Mouse (Mus musculus): ENCODE results near the gene Cnga4. TPM values are rescaled to one million over a fixed set of nuclear protein-coding genes. Genes with fewer than 3 reads are reported as not detected.
A peak's percentile ranks its signal among the peaks of the same experiment; 100 is the strongest.
"Not testable (repeated sequence)": the region's sequence is repeated elsewhere in the genome, so short reads cannot be mapped to it uniquely, and the experiment has no call there.

Gene Cnga4
- polyA plus RNA-seq, 1 experiment from 2014 or later = not detected

DNA sequence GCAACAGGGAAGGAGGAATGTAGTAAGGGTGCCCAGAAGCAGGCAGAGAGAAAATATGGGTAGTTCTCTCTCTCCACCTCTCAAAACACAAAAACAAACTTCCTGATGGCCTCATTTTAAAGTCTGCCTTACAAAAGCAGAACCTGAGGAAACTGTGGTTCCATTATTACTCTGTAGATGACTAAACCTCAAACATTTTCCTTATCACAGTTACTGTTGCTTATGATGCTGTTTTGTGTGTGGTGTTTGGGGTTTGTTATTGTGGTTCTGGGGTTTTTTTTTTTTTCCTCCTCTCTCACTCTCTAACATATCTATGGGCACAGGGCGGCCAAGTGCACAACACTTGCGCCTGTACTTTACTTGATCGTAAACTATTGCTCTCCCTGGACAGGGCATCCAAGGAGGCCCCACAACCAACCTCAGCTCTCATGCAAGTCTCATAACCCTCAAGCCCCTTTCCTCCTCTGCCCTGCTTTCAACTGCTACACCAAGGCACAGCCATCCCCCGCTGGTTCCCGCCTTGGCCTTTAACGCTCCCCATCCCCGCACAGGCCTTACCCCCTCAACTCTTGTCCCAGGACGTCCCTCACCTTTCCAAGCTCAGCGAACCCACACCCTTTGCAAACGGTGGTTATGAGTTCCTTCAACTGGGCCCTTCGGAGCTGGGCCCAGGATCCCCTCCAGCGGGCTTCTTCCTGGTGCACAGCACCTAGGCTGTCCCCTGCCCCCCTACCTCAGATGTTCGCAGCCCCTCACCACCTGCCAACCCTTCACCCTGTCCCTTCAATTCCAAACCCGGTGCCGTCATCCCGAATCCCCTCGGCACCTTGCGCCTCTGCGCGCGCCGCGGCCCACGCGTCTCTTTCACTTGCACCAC, 5.1 kb upstream of the Cnga4 start:
- Histone ChIP-seq H3K9ac (ENCODE audit: low read depth, low read length) (peak overlapping the region; percentile 81), H3K9me3 (ENCODE audit: control insufficient read depth, low read length) (no peaks in the 10 kb centered on the region), H3K36me3 (ENCODE audit: control insufficient read depth, insufficient read depth, low read length) (no peaks in the 10 kb centered on the region), H3K4me3 (ENCODE audit: low read depth, low read length) (peak overlapping the region; percentile 84), H3K4me2 (peak overlapping the region; percentile 90), H3K27me3 (replicated peaks; ENCODE audit: control insufficient read depth, insufficient read depth, low read length) (no peaks in the 10 kb centered on the region), H3K27ac (ENCODE audit: low read depth, low read length) (peak overlapping the region; percentile 40), H3K4me1 (replicated peaks; ENCODE audit: control insufficient read depth, insufficient read depth, low read length) (peaks cover 7% of the 10 kb centered on the region; the same call in 1 of the 2 replicates)
- DNase-seq (ENCODE audit: low spot score) (no peak), ATAC-seq (replicated peaks; ENCODE audit: low FRiP score) (peak; percentile 16)
- 2% methylated on average over 25 of the region's 25 CpGs for WGBS

DNA sequence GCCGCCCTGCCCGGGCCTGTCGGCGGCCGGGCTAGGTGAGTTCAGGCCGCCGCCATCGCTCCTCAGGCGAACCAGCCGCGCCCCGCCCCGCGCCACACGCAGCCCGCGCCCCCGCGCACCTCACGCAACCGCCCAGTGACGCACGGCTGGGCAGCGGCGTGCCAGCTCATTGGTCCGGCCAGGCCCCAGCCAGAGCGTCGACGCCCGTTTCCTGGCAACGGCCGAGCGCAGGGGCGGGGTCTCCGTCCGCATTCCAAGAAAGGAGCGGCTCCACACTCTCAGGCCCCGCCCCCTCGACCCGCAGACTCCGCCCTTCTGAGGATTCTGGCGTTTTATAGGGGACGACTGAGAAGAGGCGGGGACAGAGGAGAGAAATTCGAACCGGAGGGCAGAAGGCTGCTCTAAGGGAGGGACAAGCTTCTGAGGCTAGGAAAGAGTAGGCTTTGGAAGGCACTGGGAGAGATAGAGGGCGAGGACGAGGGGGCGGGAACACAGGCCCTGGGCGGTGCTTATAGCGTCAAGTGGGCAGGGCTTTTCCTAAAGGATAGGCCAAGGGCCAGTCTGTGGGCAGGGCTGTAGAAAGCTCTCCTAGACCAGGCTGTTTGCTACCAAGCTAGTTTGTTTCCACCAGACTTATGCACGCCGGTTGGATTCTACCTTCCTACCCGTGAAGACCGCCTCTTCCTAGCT, 4.3 kb upstream of the Cnga4 start, which contains the start of gene Fam160a2:
Gene Fam160a2, minus strand, starts transcription at position 120 of the 690 bp plus-strand sequence.
- WGBS = under 1% methylated on average over 53 of the region's 55 CpGs

DNA sequence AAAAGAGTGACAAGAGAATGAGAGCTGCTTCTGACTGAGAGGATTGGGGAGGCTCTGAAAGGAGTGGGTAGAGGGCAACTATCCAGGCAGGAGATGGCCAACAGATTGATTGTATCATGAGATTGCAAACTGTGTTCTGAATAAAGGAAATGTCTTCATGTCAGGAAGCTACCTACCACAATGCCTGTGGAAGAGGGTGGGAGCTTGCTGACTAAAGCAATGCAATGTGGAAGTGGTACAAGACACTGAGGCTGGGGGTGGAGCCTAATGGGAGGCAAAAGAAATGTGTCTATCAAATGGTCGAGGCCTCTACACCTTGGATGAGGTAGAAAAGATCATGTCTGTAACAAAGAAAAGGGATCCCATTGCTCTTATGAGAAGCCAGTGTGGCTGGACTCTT, 2.0 kb downstream of the Cnga4 start:
- H3K9ac ChIP-seq (ENCODE audit: low read depth, low read length) = no peak overlapping the region
- H3K4me3 ChIP-seq (ENCODE audit: low read depth, low read length) = no peak overlapping the region
- DNase-seq (ENCODE audit: low spot score) = no peak
- H3K36me3 ChIP-seq (ENCODE audit: control insufficient read depth, insufficient read depth, low read length) = no peaks in the 10 kb centered on the region
- no peak overlapping the region for H3K27ac ChIP-seq (ENCODE audit: low read depth, low read length)
- WGBS = 70% methylated on average over 1 of the region's 1 CpGs
- H3K4me1 ChIP-seq (replicated peaks; ENCODE audit: control insufficient read depth, insufficient read depth, low read length) = no peaks in the 10 kb centered on the region
- H3K4me2 ChIP-seq = no peak overlapping the region
- no peak for ATAC-seq (replicated peaks; ENCODE audit: low FRiP score)
- H3K9me3 ChIP-seq (ENCODE audit: control insufficient read depth, low read length) = no peaks in the 10 kb centered on the region
- no peaks in the 10 kb centered on the region for H3K27me3 ChIP-seq (replicated peaks; ENCODE audit: control insufficient read depth, insufficient read depth, low read length)

More for the DNA sequence above, 4.3 kb upstream of the Cnga4 start, which contains the start of gene Fam160a2:
- peak within 1 kb of the TSS; percentile 81 for H3K9ac ChIP-seq (ENCODE audit: low read depth, low read length)
- H3K9me3 ChIP-seq (ENCODE audit: control insufficient read depth, low read length) = no peaks in the 10 kb centered on the region
- H3K4me3 ChIP-seq (ENCODE audit: low read depth, low read length) = peak within 1 kb of the TSS; percentile 84
- ATAC-seq (replicated peaks; ENCODE audit: low FRiP score) = peak; percentile 97
- peaks cover 7% of the 10 kb centered on the region; the same call in 1 of the 2 replicates for H3K4me1 ChIP-seq (replicated peaks; ENCODE audit: control insufficient read depth, insufficient read depth, low read length)
- peak; percentile 100 for DNase-seq (ENCODE audit: low spot score)
- H3K27me3 ChIP-seq (replicated peaks; ENCODE audit: control insufficient read depth, insufficient read depth, low read length) = no peaks in the 10 kb centered on the region
- peak within 1 kb of the TSS; percentile 75 for H3K27ac ChIP-seq (ENCODE audit: low read depth, low read length)
- H3K4me2 ChIP-seq = peak within 1 kb of the TSS; percentile 90
- H3K36me3 ChIP-seq (ENCODE audit: control insufficient read depth, insufficient read depth, low read length) = no peaks in the 10 kb centered on the region

DNA sequence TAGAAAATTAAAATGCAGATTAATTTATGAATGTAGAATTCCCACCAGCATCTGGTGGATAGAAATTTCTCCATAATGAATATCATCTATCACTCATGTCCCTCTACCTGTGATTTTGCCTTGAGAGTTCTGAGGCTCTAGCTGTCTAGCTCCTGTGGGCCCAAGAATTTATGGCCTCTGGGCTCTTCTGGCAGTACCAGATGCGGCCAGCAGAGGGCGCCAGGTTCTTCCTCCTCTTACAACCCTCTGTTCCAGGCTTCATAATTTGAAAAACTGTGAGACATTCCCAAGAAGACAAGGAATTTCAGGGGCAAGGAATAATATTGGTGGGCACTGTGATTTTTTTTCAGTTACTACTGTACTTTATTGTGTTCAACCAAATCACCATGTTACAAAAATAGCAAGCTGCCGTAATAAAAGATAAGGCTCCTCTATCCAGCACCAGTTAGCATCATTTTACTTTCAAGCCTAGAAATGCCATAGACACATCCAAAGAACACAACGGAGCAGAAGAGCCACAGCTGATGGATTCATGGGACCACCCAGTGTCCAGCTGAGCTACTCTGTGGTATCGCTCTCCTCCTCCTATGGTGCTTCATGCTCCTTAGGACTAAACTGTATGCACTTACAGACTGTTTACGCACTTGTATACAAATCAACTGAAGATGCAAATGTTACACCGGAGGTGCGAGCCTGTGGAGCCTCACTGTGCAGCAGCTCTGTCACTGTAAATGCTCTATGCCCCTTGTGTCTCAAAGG, 7.7 kb downstream of the Cnga4 start:
- not testable (repeated sequence) for H3K27ac ChIP-seq (ENCODE audit: low read depth, low read length); H3K4me2 ChIP-seq; H3K9ac ChIP-seq (ENCODE audit: low read depth, low read length); H3K27me3 ChIP-seq (replicated peaks; ENCODE audit: control insufficient read depth, insufficient read depth, low read length); H3K9me3 ChIP-seq (ENCODE audit: control insufficient read depth, low read length); ATAC-seq (replicated peaks; ENCODE audit: low FRiP score); H3K4me1 ChIP-seq (replicated peaks; ENCODE audit: control insufficient read depth, insufficient read depth, low read length); H3K4me3 ChIP-seq (ENCODE audit: low read depth, low read length); H3K36me3 ChIP-seq (ENCODE audit: control insufficient read depth, insufficient read depth, low read length)
- WGBS = 59% methylated on average over 8 of the region's 8 CpGs
- peak; percentile 51 for DNase-seq (ENCODE audit: low spot score)

DNA sequence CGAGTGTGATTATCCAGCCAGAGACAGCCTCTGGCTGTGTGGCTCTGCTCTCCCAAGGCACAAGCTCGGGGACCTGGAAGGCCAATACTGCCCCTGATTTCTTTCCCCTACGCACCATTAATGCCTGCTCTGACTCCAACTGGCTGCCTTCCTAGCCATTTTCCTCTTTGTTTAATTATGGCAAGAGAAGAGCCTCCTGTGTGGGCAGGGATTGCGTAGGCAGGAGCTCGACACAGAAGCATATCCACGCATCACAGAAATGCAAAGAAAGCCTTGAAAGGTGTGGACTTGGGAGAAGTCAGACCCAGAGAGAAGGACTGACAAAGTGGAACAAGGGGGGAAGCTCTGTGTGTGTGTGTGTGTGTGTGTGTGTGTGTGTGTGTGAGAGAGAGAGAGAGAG, 10.0 kb downstream of the Cnga4 start:
- 55% methylated on average over 6 of the region's 6 CpGs for WGBS

DNA sequence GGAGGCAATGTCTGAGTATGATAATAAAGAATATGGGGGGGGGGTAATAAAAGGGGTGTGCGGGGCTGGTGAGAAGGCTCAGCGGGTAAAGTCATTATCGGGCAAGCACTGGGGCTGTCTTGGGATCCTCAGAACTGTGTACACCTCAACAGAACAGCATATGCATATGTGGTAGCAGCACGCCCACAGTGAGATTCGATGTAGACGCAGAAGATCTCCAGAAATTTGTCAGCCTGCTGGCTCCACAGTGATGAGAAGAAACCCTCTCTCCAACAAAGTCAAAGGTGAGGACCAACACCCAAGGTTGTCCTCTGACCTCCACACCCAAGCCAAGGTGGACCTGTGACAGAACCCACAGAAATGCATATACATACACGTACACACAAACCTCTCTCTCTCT, 12.2 kb downstream of the Cnga4 start:
- 89% methylated on average over 7 of the region's 7 CpGs for WGBS
- H3K9me3 ChIP-seq (ENCODE audit: control insufficient read depth, low read length) = no peaks in the 10 kb centered on the region

More for the DNA sequence above, 10.0 kb downstream of the Cnga4 start:
- H3K27me3 ChIP-seq (replicated peaks; ENCODE audit: control insufficient read depth, insufficient read depth, low read length) = 0 out of 2 replicates have a peak, but pooled peaks cover 3% of the 10 kb centered on the region
- no peak overlapping the region for H3K27ac ChIP-seq (ENCODE audit: low read depth, low read length)
- DNase-seq (ENCODE audit: low spot score) (no peak), ATAC-seq (replicated peaks; ENCODE audit: low FRiP score) (no peak)
- no peaks in the 10 kb centered on the region for H3K36me3 ChIP-seq (ENCODE audit: control insufficient read depth, insufficient read depth, low read length)
- H3K9ac ChIP-seq (ENCODE audit: low read depth, low read length) = no peak overlapping the region
- H3K9me3 ChIP-seq (ENCODE audit: control insufficient read depth, low read length) = no peaks in the 10 kb centered on the region
- no peak overlapping the region for H3K4me2 ChIP-seq
- H3K4me3 ChIP-seq (ENCODE audit: low read depth, low read length) = no peak overlapping the region
- no peaks in the 10 kb centered on the region for H3K4me1 ChIP-seq (replicated peaks; ENCODE audit: control insufficient read depth, insufficient read depth, low read length)

DNA sequence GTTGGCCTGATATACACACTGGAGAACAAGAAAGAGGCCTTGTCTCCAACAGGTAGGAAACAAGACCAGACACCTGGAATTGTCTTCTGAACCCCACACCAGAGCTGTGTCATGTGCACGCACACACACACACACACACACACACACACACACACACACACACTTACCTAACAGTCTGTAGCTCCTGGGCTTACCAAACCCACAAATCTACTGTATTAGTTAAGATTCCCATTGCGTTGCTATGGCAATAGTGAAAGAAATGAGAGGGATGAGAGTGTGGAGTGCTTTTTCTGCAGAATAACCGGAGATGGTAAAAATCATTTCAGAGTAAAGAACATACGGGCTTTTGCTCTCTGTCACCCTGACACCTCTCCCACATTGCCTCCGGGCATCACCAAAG, 13.7 kb downstream of the Cnga4 start:
- Histone ChIP-seq H3K36me3 (ENCODE audit: control insufficient read depth, insufficient read depth, low read length) (no peaks in the 10 kb centered on the region), H3K27me3 (replicated peaks; ENCODE audit: control insufficient read depth, insufficient read depth, low read length) (0 out of 2 replicates have a peak, but pooled peaks cover 3% of the 10 kb centered on the region), H3K9me3 (ENCODE audit: control insufficient read depth, low read length) (no peaks in the 10 kb centered on the region), H3K4me2 (no peak overlapping the region), H3K27ac (ENCODE audit: low read depth, low read length) (no peak overlapping the region), H3K4me3 (ENCODE audit: low read depth, low read length) (no peak overlapping the region), H3K4me1 (replicated peaks; ENCODE audit: control insufficient read depth, insufficient read depth, low read length) (no peaks in the 10 kb centered on the region), H3K9ac (ENCODE audit: low read depth, low read length) (no peak overlapping the region)
- WGBS = 77% methylated on average over 5 of the region's 5 CpGs
- DNase-seq (ENCODE audit: low spot score) = no peak
- ATAC-seq (replicated peaks; ENCODE audit: low FRiP score) = no peak

More for the DNA sequence above, 12.2 kb downstream of the Cnga4 start:
- Histone ChIP-seq H3K27me3 (replicated peaks; ENCODE audit: control insufficient read depth, insufficient read depth, low read length) (0 out of 2 replicates have a peak, but pooled peaks cover 3% of the 10 kb centered on the region), H3K27ac (ENCODE audit: low read depth, low read length) (no peak overlapping the region), H3K4me3 (ENCODE audit: low read depth, low read length) (no peak overlapping the region), H3K36me3 (ENCODE audit: control insufficient read depth, insufficient read depth, low read length) (no peaks in the 10 kb centered on the region), H3K4me1 (replicated peaks; ENCODE audit: control insufficient read depth, insufficient read depth, low read length) (no peaks in the 10 kb centered on the region), H3K4me2 (no peak overlapping the region), H3K9ac (ENCODE audit: low read depth, low read length) (no peak overlapping the region)
- DNase-seq (ENCODE audit: low spot score) (no peak), ATAC-seq (replicated peaks; ENCODE audit: low FRiP score) (no peak)

DNA sequence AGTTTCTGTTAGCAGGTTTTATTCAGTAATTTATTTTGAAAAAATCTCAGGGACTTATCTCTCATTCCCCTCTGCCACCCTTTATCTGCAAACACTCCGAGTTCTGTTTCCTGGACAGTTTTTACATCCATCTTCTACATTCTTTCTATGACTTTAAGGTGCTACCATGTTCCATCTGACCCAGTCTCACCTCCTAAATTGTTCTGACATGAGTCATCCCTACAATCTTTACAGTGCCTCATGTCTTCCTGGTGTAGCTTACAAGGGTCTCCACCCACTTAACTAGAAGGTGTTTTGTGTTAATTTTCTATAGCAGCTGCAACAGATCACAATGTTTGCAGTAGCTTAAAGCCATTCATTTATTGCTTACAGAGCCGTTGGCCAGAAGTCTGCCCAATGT, 16.5 kb downstream of the Cnga4 start:
- peaks cover 21% of the 10 kb centered on the region for H3K27me3 ChIP-seq (replicated peaks; ENCODE audit: control insufficient read depth, insufficient read depth, low read length)
- H3K36me3 ChIP-seq (ENCODE audit: control insufficient read depth, insufficient read depth, low read length) = no peaks in the 10 kb centered on the region
- WGBS = 39% methylated on average over 2 of the region's 2 CpGs
- DNase-seq (ENCODE audit: low spot score) (no peak), ATAC-seq (replicated peaks; ENCODE audit: low FRiP score) (no peak)
- H3K9me3 ChIP-seq (ENCODE audit: control insufficient read depth, low read length) = no peaks in the 10 kb centered on the region
- no peaks in the 10 kb centered on the region for H3K4me1 ChIP-seq (replicated peaks; ENCODE audit: control insufficient read depth, insufficient read depth, low read length)
- no peak overlapping the region for H3K4me2 ChIP-seq
- no peak overlapping the region for H3K9ac ChIP-seq (ENCODE audit: low read depth, low read length)
- H3K4me3 ChIP-seq (ENCODE audit: low read depth, low read length) = no peak overlapping the region
- no peak overlapping the region for H3K27ac ChIP-seq (ENCODE audit: low read depth, low read length)
